Mouse (Mus musculus): ENCODE results near the gene Palm2.

DNA sequence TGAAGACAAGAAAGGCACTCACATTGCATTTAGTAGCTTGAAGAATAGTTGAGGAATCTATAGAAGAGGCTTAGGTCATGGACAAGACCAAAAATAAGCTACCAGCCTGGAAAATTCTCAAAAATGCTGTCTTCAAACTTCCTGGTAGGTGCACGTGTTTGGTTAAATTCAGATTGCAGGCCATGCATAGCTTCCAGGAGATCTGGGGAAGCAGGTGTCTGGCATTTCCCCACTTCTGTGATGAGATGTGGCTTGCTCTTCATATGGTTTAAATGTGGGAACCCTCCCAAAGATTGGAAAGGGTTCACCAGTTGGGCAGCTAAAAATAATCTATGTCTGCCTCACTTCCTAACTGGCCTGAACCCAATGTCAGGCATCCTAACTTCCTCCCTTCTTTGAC is 131.2 kb downstream of the Palm2 start:
- TF ChIP-seq CTCF (IDR thresholded peaks at IDR 0.05; ENCODE audit: insufficient read depth, low read length) = no peak
- TF ChIP-seq POLR2A (IDR thresholded peaks at IDR 0.05; ENCODE audit: borderline replicate concordance, extremely low read depth, low read depth, low read length) = no peak
